In the genomic region with DNA sequence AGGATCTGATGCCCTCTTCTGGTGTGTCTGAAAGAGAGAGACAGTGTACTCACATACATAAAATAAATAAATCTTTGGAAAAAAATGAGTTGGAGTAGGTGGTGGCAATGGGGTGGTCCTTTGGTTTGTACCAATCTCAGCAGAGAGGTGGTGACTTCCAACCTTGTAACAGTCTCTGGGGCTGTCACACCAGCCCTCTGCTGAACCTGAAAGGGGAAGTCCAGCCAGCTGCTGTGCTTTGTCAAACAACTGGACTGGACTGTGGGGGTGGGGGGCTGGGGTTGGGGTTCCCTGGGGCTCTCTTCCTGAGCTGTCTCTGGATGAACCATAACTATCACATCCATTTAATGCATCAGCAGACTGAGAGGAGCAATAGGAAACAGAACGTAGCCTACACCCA, we compare ENCODE assay signal across 24 mouse cellular contexts. TPM values are rescaled to one million over a fixed set of nuclear protein-coding genes. Genes with fewer than 3 reads are reported as not detected.
DNase-seq lines count a peak whose midpoint lies in the region; ATAC-seq and TF ChIP-seq lines count a peak whose summit lies in the region.
"Had no signal": no experiment of that assay in that cellular context is flagged by ENCODE, and none has a peak within 500 bp of the region (broad histone marks: within the 10 kb centered on the region; RNA-seq: fewer than 3 reads in every experiment).

No protein-coding gene starts in this region.

- H3K36me3 ChIP-seq in CH12.LX (replicated peaks in 1 of 2; ENCODE audit: control insufficient read depth in 1 of 2, insufficient read depth in 1 of 2, low read length in 1 of 2): peaks cover 2 to 60% of the 10 kb centered on the region in 2 experiments
- H3K36me3 ChIP-seq: embryonic facial prominence, embryonic 13.5 days; embryonic facial prominence, embryonic 15.5 days; forebrain, embryonic 10.5 days; forebrain, embryonic 12.5 days had no signal

- peaks cover 20% of the 10 kb centered on the region for H3K9me3 ChIP-seq in CH12.LX (replicated peaks; ENCODE audit: low read length)
- H3K9me3 ChIP-seq: embryonic facial prominence, embryonic 13.5 days; embryonic facial prominence, embryonic 15.5 days; forebrain, embryonic 10.5 days; forebrain, embryonic 12.5 days had no signal

- H3K4me1 ChIP-seq in CH12.LX (ENCODE audit: control insufficient read depth in 1 of 2, insufficient read depth in 2 of 2): peaks cover 3 to 31% of the 10 kb centered on the region in 2 experiments
- H3K4me1 ChIP-seq: embryonic facial prominence, embryonic 13.5 days; embryonic facial prominence, embryonic 15.5 days; forebrain, embryonic 10.5 days; forebrain, embryonic 12.5 days had no signal

- in situ Hi-C loops in CH12.LX (cut with MboI; ENCODE audit: low pct_ligation_motif_present, low pct_unique_long_range_greater_than_20kb, low sequenced_read_pairs): loop anchor here (10.0 kb wide), 1 partner anchor 71 kb away; a partner anchor contains a TSS

- TF ChIP-seq POLR2A in CH12.LX (IDR thresholded peaks at IDR 0.05; ENCODE audit: low read depth, low read length): no peak

- no peak for TF ChIP-seq RAD21 in CH12.LX (IDR thresholded peaks at IDR 0.05; ENCODE audit: low read depth, low read length)

- no peak overlapping the region for H3K27ac ChIP-seq in CH12.LX (ENCODE audit: insufficient read depth, low read depth)
- H3K27ac ChIP-seq: embryonic facial prominence, embryonic 13.5 days; embryonic facial prominence, embryonic 15.5 days; forebrain, embryonic 10.5 days; forebrain, embryonic 12.5 days had no signal

- DNase-seq in A20 (ENCODE audit: low read depth, low spot score) (peak; percentile 60), CH12.LX (ENCODE audit: extremely low read depth) (peak; percentile 40)
- DNase-seq in layer of hippocampus, postnatal 10 days (ENCODE audit: low spot score in 2 of 2): no peak
- no peak for DNase-seq in cerebellum, adult 18-20 months
- DNase-seq: adrenal gland, adult 8-10 months; adrenal gland, postnatal 14 days; adrenal gland, postnatal 36 days; B cell, adult 2 months; cerebellum, adult 11 months; cerebellum, adult 2 months; cerebellum, adult 9-10 months; cerebellum, postnatal 36 days; embryo, embryonic 11 days had no signal

- peak; percentile 72 for ATAC-seq in granulocyte monocyte progenitor cell, adult 5-6 weeks (replicated peaks; ENCODE audit: poor library complexity, severe bottlenecking)
- no peak for ATAC-seq in CD4-positive, CD25-positive, alpha-beta regulatory T cell, adult 4 months
- ATAC-seq: activated CD4-positive, CD25-positive, alpha-beta regulatory T cell, adult 4 months; forebrain, embryonic 14.5 days; forebrain, embryonic 16.5 days; Patski had no signal

- H3K27me3 ChIP-seq in CH12.LX (replicated peaks): no peaks in the 10 kb centered on the region
- H3K27me3 ChIP-seq: embryonic facial prominence, embryonic 13.5 days; embryonic facial prominence, embryonic 15.5 days; forebrain, embryonic 12.5 days; Patski had no signal

- dilution Hi-C loops in CH12.LX (cut with MboI; ENCODE audit: extremely low pct_ligation_motif_present, extremely low pct_unique_long_range_greater_than_20kb, low sequenced_read_pairs): no loop called here

- H3K79me2 ChIP-seq in CH12.LX (replicated peaks; ENCODE audit: control insufficient read depth, extremely low read depth, insufficient read depth, poor library complexity, severe bottlenecking): no peaks in the 10 kb centered on the region

- no peak overlapping the region for H3K9ac ChIP-seq in CH12.LX (ENCODE audit: insufficient read depth, low read depth)
- H3K9ac ChIP-seq: embryonic facial prominence, embryonic 13.5 days; embryonic facial prominence, embryonic 15.5 days; forebrain, embryonic 12.5 days had no signal

- TF ChIP-seq CTCF in CH12.LX (conservative IDR thresholded peaks at IDR 0.05 in 1 of 2, IDR thresholded peaks at IDR 0.05 in 1 of 2; ENCODE audit: low read depth in 2 of 2, low read length in 2 of 2): no peak

- H3K4me3 ChIP-seq in CH12.LX (replicated peaks in 1 of 3; ENCODE audit: low read depth in 2 of 3, low read length in 2 of 3, poor library complexity in 1 of 3): no peak overlapping the region
- H3K4me3 ChIP-seq: embryonic facial prominence, embryonic 13.5 days; embryonic facial prominence, embryonic 15.5 days; erythroblast, embryonic 14.5 days; forebrain, embryonic 10.5 days; forebrain, embryonic 12.5 days had no signal

- no peak overlapping the region for H3K4me2 ChIP-seq in CH12.LX (ENCODE audit: insufficient read depth, low read depth, poor library complexity, severe bottlenecking)
- H3K4me2 ChIP-seq: embryonic facial prominence, embryonic 13.5 days; embryonic facial prominence, embryonic 15.5 days; forebrain, embryonic 12.5 days had no signal

- TF ChIP-seq EP300 in CH12.LX (IDR thresholded peaks at IDR 0.05; ENCODE audit: low read length): no peak

TF ChIP-seq in CH12.LX, 34 proteins besides CTCF, POLR2A, EP300 and RAD21:
- TF ChIP-seq SIN3A (IDR thresholded peaks at IDR 0.05; ENCODE audit: low read length) (no peak), NRF1 (IDR thresholded peaks at IDR 0.05; ENCODE audit: low read depth, low read length) (no peak), NELFE (IDR thresholded peaks at IDR 0.05; ENCODE audit: low read depth, low read length) (no peak), E2F4 (IDR thresholded peaks at IDR 0.05; ENCODE audit: insufficient replicate concordance, low read depth, low read length) (no peak), BHLHE40 (IDR thresholded peaks at IDR 0.05; ENCODE audit: low read depth, low read length) (no peak), UBTF (IDR thresholded peaks at IDR 0.05; ENCODE audit: low read depth, low read length) (no peak), MXI1 (IDR thresholded peaks at IDR 0.05; ENCODE audit: low read depth, low read length) (no peak), JUND (conservative IDR thresholded peaks at IDR 0.05; ENCODE audit: low read depth, low read length) (no peak), MAFK (IDR thresholded peaks at IDR 0.05; ENCODE audit: insufficient replicate concordance, low read length) (no peak), SMC3 (IDR thresholded peaks at IDR 0.05; ENCODE audit: low read depth, low read length) (no peak), ELF1 (IDR thresholded peaks at IDR 0.05; ENCODE audit: low read depth, low read length) (no peak), ZC3H11A (IDR thresholded peaks at IDR 0.05; ENCODE audit: low read depth, low read length) (no peak), GABPA (IDR thresholded peaks at IDR 0.05; ENCODE audit: insufficient replicate concordance, low read depth, low read length) (no peak), ETS1 (conservative IDR thresholded peaks at IDR 0.05; ENCODE audit: low read depth, low read length) (no peak)

RNA-seq across cellular contexts. Expression of a gene that starts 8.4 kb away (rescaled TPM):
- total RNA-seq in CH12.LX (2012; rRNA removed): 8.2 and 11.0 TPM in 2 replicates
- 7.9 and 9.1 TPM in 2 replicates for total RNA-seq in CH12.LX (2014; rRNA removed)
- 15.0 and 16.7 TPM in 2 replicates for polyA plus RNA-seq in CH12.LX (2012; ENCODE audit: insufficient read length, low read depth)
- 40.6 and 45.9 TPM in 2 replicates for total RNA-seq in granulocyte monocyte progenitor cell, adult 5-6 weeks (2014; fragmentation: Nextera tagmentation)
- 7.2 and 17.1 TPM in 2 replicates for total RNA-seq in granulocyte monocyte progenitor cell, adult 5-6 weeks (2017)
- total RNA-seq in layer of hippocampus, postnatal 10 days (2021): 10 to 100 TPM in 1 of 2 experiments, 1 to 10 TPM in 1; 8.8 to 10.5 TPM
- polyA plus RNA-seq in CD4-positive, CD25-positive, alpha-beta regulatory T cell, adult 4 months (2017; shearing (Covaris generic)): 10 to 100 TPM; 41.2 to 68.7 TPM

Comparison
In these comparisons a context has a peak if more than half of its experiments do, and no peak if none do; other contexts are left out.
1. DNase-seq: peak in A20 (single experiment) and CH12.LX (single experiment); none in layer of hippocampus, postnatal 10 days (0 of 2) and cerebellum, adult 18-20 months (0 of 2).